Mouse (Mus musculus) activated CD4-positive, CD25-positive, alpha-beta regulatory T cell, adult 4 months (primary cell): Measurements from ENCODE around the gene Ptpn13. TPM values are rescaled to one million over a fixed set of nuclear protein-coding genes. Genes with fewer than 3 reads are reported as not detected.

ENCODE experiments used
- ATAC-seq: one replicate; pipeline ENCODE4 v1.8.0; 2017
- polyA plus RNA-seq, 2 experiments: library from polyadenylated mRNA; unstranded; fragments of 100-300 nt; shearing (Covaris generic); gene quantifications; one replicate each; pipeline ENCODE4 v1.2.1; 2017

Gene Ptpn13
- polyA plus RNA-seq, 2 experiments from 2014 or later: 19.6 to 20.3 TPM

- no peak for ATAC-seq
These were observed 97.4 kb downstream of the Ptpn13 start for GRCm38 (mm10) chr5:103522371-103522770.

- ATAC-seq: no peak
These were observed 101.9 kb downstream of the Ptpn13 start for GRCm38 (mm10) chr5:103526668-103527436.

GRCm38 (mm10) chr5:103527437-103527718 lies 102.4 kb downstream of the Ptpn13 start:
- no peak for ATAC-seq

- no peak for ATAC-seq
These were observed 105.2 kb downstream of the Ptpn13 start for GRCm38 (mm10) chr5:103530214-103530613.

GRCm38 (mm10) chr5:103532841-103533390 lies 107.9 kb downstream of the Ptpn13 start:
- no peak for ATAC-seq

GRCm38 (mm10) chr5:103534454-103534853 lies 109.5 kb downstream of the Ptpn13 start:
- ATAC-seq: no peak

GRCm38 (mm10) chr5:103537429-103537828 lies 112.4 kb downstream of the Ptpn13 start:
- ATAC-seq: no peak

- no peak for ATAC-seq
These were observed 115.6 kb downstream of the Ptpn13 start for GRCm38 (mm10) chr5:103540612-103541011.

- no peak for ATAC-seq
These were observed 116.1 kb downstream of the Ptpn13 start for GRCm38 (mm10) chr5:103541136-103541535.

- no peak for ATAC-seq
These were observed 116.5 kb downstream of the Ptpn13 start for GRCm38 (mm10) chr5:103541542-103541941.

GRCm38 (mm10) chr5:103545381-103546000 lies 120.5 kb downstream of the Ptpn13 start:
- no peak for ATAC-seq

- ATAC-seq: no peak
These were observed 129.8 kb downstream of the Ptpn13 start for GRCm38 (mm10) chr5:103554769-103555168.

- ATAC-seq: no peak
These were observed 135.6 kb downstream of the Ptpn13 start for GRCm38 (mm10) chr5:103560546-103560945.

- ATAC-seq: no peak
These were observed 143.0 kb downstream of the Ptpn13 start for GRCm38 (mm10) chr5:103568034-103568433.

GRCm38 (mm10) chr5:103569446-103569845 lies 144.5 kb downstream of the Ptpn13 start:
- ATAC-seq: no peak

- ATAC-seq: no peak
These were observed 154.9 kb downstream of the Ptpn13 start for GRCm38 (mm10) chr5:103579680-103580420.

- ATAC-seq: no peak
These were observed 162.2 kb downstream of the Ptpn13 start for GRCm38 (mm10) chr5:103587219-103587618.

GRCm38 (mm10) chr5:103591846-103592245 lies 166.9 kb downstream of the Ptpn13 start:
- ATAC-seq: no peak

- no peak for ATAC-seq
These were observed 167.7 kb downstream of the Ptpn13 start for GRCm38 (mm10) chr5:103592706-103593105.

GRCm38 (mm10) chr5:103593575-103593974 lies 168.6 kb downstream of the Ptpn13 start:
- ATAC-seq: no peak

GRCm38 (mm10) chr5:103595394-103596226 lies 170.6 kb downstream of the Ptpn13 start:
- ATAC-seq: no peak

- no peak for ATAC-seq
These were observed 171.6 kb downstream of the Ptpn13 start for GRCm38 (mm10) chr5:103596467-103597146.
